Mouse (Mus musculus) embryonic facial prominence, embryonic 12.5 days (tissue): ENCODE data around the gene Crisp2. TPM values are rescaled to one million over a fixed set of nuclear protein-coding genes. Genes with fewer than 3 reads are reported as not detected.
A peak's percentile ranks its signal among the peaks of the same experiment; 100 is the strongest.
"Not testable (repeated sequence)": the region's sequence is repeated elsewhere in the genome, so short reads cannot be mapped to it uniquely, and the experiment has no call there.

Experiments
- ATAC-seq: fragments of 200-750 bp; cut with Nextera tagmentation; 2 replicates; pipeline ENCODE4 v1.8.0; 2017; ENCODE audit not compliant: insufficient number of reproducible peaks, insufficient read depth, low FRiP score, low TSS enrichment
- H3K27ac ChIP-seq: fragments of 300-500 bp; sonication (generic); 2 replicates; pipeline ENCODE4 v1.5.1; 2016; ENCODE audit warnings: mild to moderate bottlenecking
- H3K27me3 ChIP-seq: fragments of 300-500 bp; sonication (generic); 2 replicates; pipeline ENCODE4 v1.6.1; 2016; ENCODE audit warnings: mild to moderate bottlenecking, moderate library complexity
- H3K36me3 ChIP-seq: fragments of 300-500 bp; sonication (generic); 2 replicates; pipeline ENCODE4 v1.6.1; 2016; ENCODE audit warnings: mild to moderate bottlenecking
- H3K4me1 ChIP-seq: fragments of 300-500 bp; sonication (generic); 2 replicates; pipeline ENCODE4 v1.6.1; 2016
- H3K4me2 ChIP-seq: fragments of 300-500 bp; sonication (generic); replicated peaks from 2 replicates; pipeline ENCODE4 v1.6.1; 2016; ENCODE audit warnings: mild to moderate bottlenecking, moderate library complexity
- H3K4me3 ChIP-seq: fragments of 300-500 bp; sonication (generic); 2 replicates; pipeline ENCODE4 v1.5.1; 2016; ENCODE audit warnings: mild to moderate bottlenecking
- H3K9ac ChIP-seq: fragments of 300-500 bp; sonication (generic); 2 replicates; pipeline ENCODE4 v1.6.1; 2016; ENCODE audit warnings: mild to moderate bottlenecking, moderate library complexity
- H3K9me3 ChIP-seq: fragments of 300-500 bp; sonication (generic); 2 replicates; pipeline ENCODE4 v1.6.1; 2016; ENCODE audit warnings: mild to moderate bottlenecking, moderate library complexity
- WGBS: fragments of 180-500 bp; shearing (Covaris S2); methylation state at CpG from one replicate; pipeline ENCODE4 v1.1.7; 2016; 5-methylcytosine and 5-hydroxymethylcytosine counted together
- polyA plus RNA-seq: library from polyadenylated mRNA; unstranded; fragments of >200 nt; fragmentation: Nextera tagmentation; extraction: Ambion mirVana; gene quantifications from 2 replicates; pipeline ENCODE4 v1.2.1, GENCODE M21; 2016

The Crisp2 gene
- polyA plus RNA-seq, 1 experiment from 2014 or later, result 0.12 TPM

DNA sequence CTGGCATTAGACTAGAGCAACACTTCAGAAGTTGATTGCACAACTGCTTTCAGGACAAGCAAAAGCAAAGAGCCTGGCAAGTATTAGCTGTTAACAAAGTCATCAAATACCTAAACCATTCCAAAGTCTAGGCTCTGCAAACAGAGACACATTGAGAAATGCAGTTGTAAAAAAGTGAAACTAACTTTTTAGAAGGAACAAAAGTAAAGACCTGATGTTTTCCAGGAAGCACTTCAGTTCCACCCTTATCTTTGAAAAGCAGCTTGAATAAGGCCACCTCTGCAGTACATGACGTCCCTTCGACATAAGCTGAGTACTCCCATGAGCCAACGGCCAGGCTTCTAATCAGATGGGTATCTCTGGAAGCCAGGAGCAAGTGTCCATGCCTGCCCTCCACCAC is 253 bp downstream of the Crisp2 start:
- Histone ChIP-seq H3K4me2 (no peak overlapping the region), H3K4me1 (no peaks in the 10 kb centered on the region), H3K27me3 (no peaks in the 10 kb centered on the region), H3K4me3 (no peak overlapping the region), H3K9ac (no peak overlapping the region), H3K9me3 (no peaks in the 10 kb centered on the region), H3K27ac (no peak overlapping the region), H3K36me3 (no peaks in the 10 kb centered on the region)
- ATAC-seq, result no peak
- 70% methylated on average over 3 of the region's 3 CpGs for WGBS

DNA sequence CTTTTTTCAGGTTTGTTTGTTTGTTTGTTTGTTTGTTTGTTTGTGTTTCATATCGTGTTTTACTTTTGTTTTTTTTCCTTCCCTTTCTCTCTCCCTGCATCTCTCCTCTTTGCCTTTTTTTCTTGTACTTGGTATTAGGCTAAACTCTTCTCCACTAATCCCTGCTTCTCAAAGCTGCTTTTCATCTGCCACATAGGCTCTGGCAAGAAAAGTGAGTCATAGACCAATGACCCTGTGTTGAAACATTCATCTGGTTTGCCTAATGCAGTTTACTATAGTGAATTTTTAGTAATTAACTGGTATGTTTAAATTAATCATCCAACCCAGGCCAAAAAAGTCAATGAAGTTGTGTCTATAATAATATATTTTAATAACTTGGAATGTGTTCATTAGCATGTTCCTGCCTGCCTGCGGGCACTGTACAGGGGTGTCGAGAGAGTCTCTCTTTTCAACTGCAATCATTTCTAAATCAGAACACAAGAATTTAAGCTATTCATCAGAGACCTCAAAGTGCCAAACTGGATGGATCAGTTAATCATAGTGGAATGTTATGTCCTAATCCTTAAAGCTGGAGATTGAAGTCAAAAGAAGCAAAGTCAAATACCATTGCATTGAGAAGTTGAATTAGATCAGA is 4.0 kb downstream of the Crisp2 start:
- WGBS, result 84% methylated on average over 3 of the region's 3 CpGs
- Histone ChIP-seq H3K27ac (no peak overlapping the region), H3K36me3 (no peaks in the 10 kb centered on the region), H3K9me3 (no peaks in the 10 kb centered on the region), H3K4me1 (no peaks in the 10 kb centered on the region), H3K27me3 (no peaks in the 10 kb centered on the region), H3K9ac (no peak overlapping the region), H3K4me3 (no peak overlapping the region), H3K4me2 (no peak overlapping the region)
- ATAC-seq, result no peak

DNA sequence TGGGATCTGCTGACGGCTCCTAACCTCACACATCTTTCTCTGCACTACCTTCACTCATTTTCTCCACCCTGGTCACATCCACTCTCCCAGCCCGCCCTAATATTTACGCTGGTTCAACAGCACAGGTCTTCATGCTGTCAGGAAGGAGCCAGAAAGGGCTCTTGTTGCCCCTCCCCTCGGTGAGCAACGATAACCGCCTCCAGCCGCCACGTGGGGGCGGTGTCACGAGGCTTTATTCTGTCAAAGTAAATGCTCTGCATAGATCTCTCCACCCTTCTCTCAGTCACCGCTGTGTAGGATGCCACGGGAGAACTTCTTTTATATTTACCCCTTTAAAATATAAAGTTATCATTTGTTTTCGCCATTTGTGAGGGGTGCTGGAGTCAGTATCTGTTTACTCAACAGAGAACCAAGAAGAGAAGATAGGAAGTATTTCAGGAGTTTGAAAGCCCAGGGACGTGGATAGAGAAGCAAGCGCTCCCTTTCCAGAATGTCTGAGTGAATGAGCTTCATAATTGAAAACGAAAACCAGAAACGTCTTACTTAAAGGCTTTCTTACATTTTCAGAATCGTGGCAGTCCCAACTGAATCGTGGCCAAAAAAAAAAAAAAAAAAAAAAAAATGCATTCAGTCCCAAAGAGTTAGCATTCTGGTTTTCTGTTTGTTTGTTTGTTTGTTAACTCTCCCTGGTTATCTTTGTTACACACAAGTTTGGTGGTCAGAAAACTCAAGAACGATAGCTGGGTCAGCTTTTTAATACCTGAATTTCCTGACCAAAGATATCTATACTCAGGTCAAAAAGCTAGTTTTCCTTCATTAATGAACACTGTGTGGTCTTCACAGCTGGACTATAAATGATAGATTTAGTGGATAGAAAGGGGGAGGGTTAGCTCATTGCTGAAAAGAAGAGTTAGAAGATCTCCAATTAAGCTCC is 12.6 kb downstream of the Crisp2 start:
- WGBS, result 55% methylated on average over 20 of the region's 20 CpGs

DNA sequence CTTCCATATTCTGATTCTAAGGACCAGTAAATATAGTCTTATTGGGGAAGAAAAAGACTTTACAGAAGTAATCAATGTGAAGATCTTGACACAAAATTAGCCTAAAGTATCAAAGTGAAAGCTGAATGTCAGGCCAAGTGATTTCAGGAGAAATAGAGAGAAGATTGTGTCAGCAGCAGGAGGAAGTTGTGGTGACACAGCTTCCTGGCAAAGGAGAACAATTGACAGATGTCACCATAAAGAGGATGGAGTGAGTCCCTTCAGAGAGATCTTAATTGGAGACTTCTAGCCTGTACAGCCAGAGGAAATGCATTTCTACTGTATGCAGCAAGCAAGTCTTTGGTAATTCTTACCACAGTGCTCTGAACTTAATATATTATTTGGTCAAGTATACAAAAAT is 16.9 kb downstream of the Crisp2 start:
- Histone ChIP-seq H3K27me3 (no peaks in the 10 kb centered on the region), H3K4me1 (no peaks in the 10 kb centered on the region), H3K4me3 (no peak overlapping the region), H3K9ac (no peak overlapping the region), H3K27ac (no peak overlapping the region), H3K36me3 (no peaks in the 10 kb centered on the region), H3K9me3 (no peaks in the 10 kb centered on the region), H3K4me2 (no peak overlapping the region)
- no peak for ATAC-seq

More for the DNA sequence above, 12.6 kb downstream of the Crisp2 start:
- H3K27me3 ChIP-seq, result no peaks in the 10 kb centered on the region
- H3K9me3 ChIP-seq, result no peaks in the 10 kb centered on the region
- H3K27ac ChIP-seq, result no peak overlapping the region
- no peaks in the 10 kb centered on the region for H3K4me1 ChIP-seq
- H3K9ac ChIP-seq, result no peak overlapping the region
- H3K36me3 ChIP-seq, result no peaks in the 10 kb centered on the region
- H3K4me2 ChIP-seq, result 0 out of 2 replicates have a peak overlapping the region, but pooled peaks have one; percentile 15
- no peak for ATAC-seq
- no peak overlapping the region for H3K4me3 ChIP-seq

DNA sequence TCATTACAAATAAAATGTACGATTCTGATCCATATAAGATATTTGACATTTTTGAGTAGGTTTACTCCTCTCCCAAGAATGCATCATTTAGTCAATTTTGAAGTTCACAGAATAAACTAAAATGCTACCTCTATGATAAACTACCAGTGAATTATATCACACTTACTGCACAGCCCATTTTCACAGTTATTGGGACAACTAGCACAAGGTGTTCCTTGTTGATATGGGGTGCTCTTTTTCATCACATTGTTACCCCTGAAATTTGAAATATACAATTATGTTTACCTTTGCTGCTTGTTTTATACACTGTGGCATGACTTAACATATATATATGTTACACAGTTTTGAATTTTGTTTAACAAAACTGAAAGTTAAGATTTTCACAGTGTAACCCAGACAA is 39.7 kb downstream of the Crisp2 start:
- Histone ChIP-seq H3K27me3 (no peaks in the 10 kb centered on the region), H3K4me3 (no peak overlapping the region), H3K4me1 (no peaks in the 10 kb centered on the region), H3K4me2 (no peak overlapping the region), H3K9ac (no peak overlapping the region), H3K9me3 (no peaks in the 10 kb centered on the region), H3K27ac (no peak overlapping the region), H3K36me3 (no peaks in the 10 kb centered on the region)
- 88% methylated on average over 1 of the region's 1 CpGs for WGBS
- ATAC-seq, result no peak

DNA sequence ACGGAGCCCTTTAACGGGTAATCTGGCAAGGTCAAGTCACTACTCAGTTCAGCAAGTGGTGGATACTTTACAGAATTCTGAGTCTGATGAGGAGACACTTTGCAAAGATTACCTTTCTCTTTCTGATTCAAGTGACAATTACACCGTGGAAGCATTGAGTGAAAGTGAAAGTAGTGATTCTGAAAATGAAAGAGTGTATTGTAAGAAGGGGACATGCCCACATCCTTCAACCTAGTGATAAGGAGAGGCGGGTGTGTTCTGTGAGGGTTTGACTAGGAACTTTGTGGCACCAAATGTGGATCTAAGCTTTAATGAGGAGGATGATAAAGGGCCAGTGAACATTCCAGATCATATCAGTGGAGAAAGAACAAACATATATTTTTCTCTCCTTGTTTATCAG is 43.1 kb downstream of the Crisp2 start:
- H3K36me3 ChIP-seq, result no peaks in the 10 kb centered on the region
- ATAC-seq, result no peak
- H3K27me3 ChIP-seq, result no peaks in the 10 kb centered on the region
- 74% methylated on average over 4 of the region's 4 CpGs for WGBS
- no peak overlapping the region for H3K9ac ChIP-seq
- no peak overlapping the region for H3K27ac ChIP-seq
- no peaks in the 10 kb centered on the region for H3K4me1 ChIP-seq
- H3K9me3 ChIP-seq, result no peaks in the 10 kb centered on the region
- no peak overlapping the region for H3K4me3 ChIP-seq
- no peak overlapping the region for H3K4me2 ChIP-seq

DNA sequence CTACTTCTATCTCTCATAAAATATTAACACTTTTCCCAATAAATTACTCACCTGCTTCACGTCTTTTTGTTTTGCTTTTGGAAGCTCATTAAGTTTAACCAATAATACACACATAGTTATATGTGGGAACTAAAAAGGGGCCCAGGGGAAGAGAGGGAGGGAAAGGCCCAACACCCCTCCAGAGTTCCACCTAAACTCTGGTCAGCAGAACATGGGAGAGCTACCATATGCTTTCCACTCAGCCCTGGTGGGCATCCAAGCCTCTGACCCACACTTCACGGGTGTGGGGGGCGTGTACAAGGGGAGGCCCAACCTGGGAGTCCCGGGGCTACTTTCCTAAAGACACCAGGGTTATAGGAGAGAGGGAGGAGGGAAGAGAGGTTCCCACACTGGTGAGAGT is 75.1 kb downstream of the Crisp2 start:
- no peaks in the 10 kb centered on the region for H3K36me3 ChIP-seq
- H3K27ac ChIP-seq, result no peak overlapping the region
- H3K9me3 ChIP-seq, result no peaks in the 10 kb centered on the region
- no peaks in the 10 kb centered on the region for H3K27me3 ChIP-seq
- H3K4me1 ChIP-seq, result no peaks in the 10 kb centered on the region
- H3K9ac ChIP-seq, result no peak overlapping the region
- H3K4me2 ChIP-seq, result no peak overlapping the region
- no peak for ATAC-seq
- no peak overlapping the region for H3K4me3 ChIP-seq
- WGBS, result 54% methylated on average over 4 of the region's 4 CpGs

DNA sequence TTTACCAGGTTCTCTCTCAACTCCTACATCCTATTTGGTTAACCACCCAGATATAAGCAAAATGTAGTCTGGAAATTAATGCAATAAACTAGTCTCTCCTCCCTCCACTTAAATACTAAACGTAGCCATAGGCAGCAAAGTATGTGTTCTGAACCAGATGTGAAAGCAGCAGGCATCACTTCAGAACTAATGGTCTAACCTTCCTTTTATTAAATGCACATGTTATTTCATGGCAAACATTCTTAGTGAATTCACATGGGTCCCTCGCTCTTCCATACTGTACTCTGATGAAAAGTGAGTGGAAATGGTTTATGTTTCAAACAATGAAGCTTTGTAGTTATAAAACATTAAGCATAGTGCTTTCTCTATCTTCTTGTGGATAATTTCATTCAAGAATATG is 75.5 kb downstream of the Crisp2 start:
- 31% methylated on average over 2 of the region's 2 CpGs for WGBS
- Histone ChIP-seq H3K4me2 (no peak overlapping the region), H3K36me3 (no peaks in the 10 kb centered on the region), H3K27ac (no peak overlapping the region), H3K27me3 (no peaks in the 10 kb centered on the region), H3K9ac (no peak overlapping the region), H3K4me1 (no peaks in the 10 kb centered on the region), H3K4me3 (no peak overlapping the region), H3K9me3 (no peaks in the 10 kb centered on the region)
- 0 out of 2 replicates have a peak, but pooled peaks have one; percentile 28 for ATAC-seq

DNA sequence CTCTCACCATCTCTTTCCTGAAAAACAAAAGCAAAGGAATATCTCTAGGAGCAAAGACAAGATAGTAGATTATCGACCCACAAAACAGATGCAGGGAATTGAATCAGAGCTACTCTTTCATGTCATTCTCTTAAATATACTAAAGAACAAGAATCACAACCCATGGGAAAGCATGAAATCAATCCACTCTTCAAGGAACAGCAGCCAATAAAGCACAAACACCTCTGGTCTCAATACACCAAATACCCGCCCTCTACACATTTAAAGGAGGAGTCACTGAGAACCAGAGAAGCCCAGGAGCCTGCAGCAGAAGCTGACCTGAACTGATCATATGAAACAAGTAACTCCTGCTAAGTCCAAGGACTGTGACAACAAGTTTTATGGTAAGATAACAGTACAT is 80.0 kb downstream of the Crisp2 start, which contains the start of gene Esp1:
TSS of gene Esp1 (plus strand) at position 301 of the 400 bp plus-strand sequence.
- Histone ChIP-seq H3K9ac (no peak within 1 kb of the TSS), H3K4me2 (no peak within 1 kb of the TSS), H3K4me1 (no peaks in the 10 kb centered on the region), H3K27me3 (no peaks in the 10 kb centered on the region), H3K27ac (no peak within 1 kb of the TSS), H3K36me3 (no peaks in the 10 kb centered on the region), H3K9me3 (no peaks in the 10 kb centered on the region), H3K4me3 (no peak within 1 kb of the TSS)
- ATAC-seq, result no peak
- 74% methylated on average over 2 of the region's 2 CpGs for WGBS

DNA sequence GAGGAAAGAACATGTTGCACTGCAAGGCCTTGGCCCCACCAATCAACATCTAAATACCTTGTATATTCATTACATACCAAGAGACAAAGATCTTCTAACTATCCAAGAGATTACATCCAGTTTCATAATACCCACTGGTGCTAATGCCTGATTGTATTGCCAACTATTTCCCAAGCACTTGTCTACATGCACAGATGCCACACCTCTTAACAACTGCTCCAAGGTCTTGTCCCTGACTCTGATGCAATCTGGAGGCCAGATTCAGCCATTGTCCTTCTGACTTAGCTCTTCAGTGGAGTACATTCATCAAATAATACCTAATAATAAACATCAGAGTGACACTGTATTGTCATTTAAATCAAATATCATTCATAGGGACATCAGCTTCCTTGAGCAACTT is 89.7 kb downstream of the Crisp2 start:
- H3K27ac ChIP-seq, result not testable (repeated sequence)

DNA sequence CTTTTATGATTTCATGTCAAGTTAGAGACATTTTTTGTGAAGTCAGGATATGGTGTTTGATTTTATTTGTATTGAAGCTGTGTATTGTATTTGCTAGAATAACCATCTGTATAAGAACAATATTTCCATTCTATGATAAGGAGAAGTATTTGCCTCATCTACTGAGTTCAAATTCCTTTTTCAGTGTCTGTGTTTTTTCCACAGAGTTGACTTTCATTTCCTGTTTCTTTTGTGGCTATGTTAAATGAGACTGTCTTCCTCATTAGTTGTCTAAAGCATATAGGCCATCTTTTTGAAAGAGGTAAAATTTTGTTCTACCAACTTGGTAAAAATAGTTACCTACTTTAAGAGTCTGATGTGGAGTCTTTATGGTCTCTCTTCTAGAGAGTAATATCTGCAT is 90.5 kb downstream of the Crisp2 start:
- ATAC-seq, result no peak
- Histone ChIP-seq H3K27me3 (no peaks in the 10 kb centered on the region), H3K9me3 (no peaks in the 10 kb centered on the region), H3K9ac (no peak overlapping the region), H3K4me1 (no peaks in the 10 kb centered on the region), H3K4me3 (no peak overlapping the region), H3K27ac (no peak overlapping the region), H3K4me2 (no peak overlapping the region), H3K36me3 (no peaks in the 10 kb centered on the region)

More for the DNA sequence above, 89.7 kb downstream of the Crisp2 start:
- H3K27me3 ChIP-seq, H3K36me3 ChIP-seq, H3K4me3 ChIP-seq, H3K9me3 ChIP-seq, H3K4me2 ChIP-seq, H3K9ac ChIP-seq, ATAC-seq, H3K4me1 ChIP-seq: not testable (repeated sequence)
